Mouse (Mus musculus) heart, postnatal 0 days (tissue): ENCODE data around the gene Cand1. TPM values are rescaled to one million over a fixed set of nuclear protein-coding genes. Genes with fewer than 3 reads are reported as not detected.

Experiments used
- ATAC-seq: fragments of 200-750 bp; cut with Nextera tagmentation; 2 replicates; pipeline ENCODE4 v1.8.0; 2017; ENCODE audit warnings: low read depth, moderate number of reproducible peaks, moderate library complexity; ENCODE audit not compliant: insufficient read depth
- DNase-seq: peaks from one replicate; pipeline ENCODE4 v3.0.0-alpha.2; 2016; ENCODE audit warnings: low spot score
- H3K27ac ChIP-seq: fragments of 300-500 bp; sonication (generic); 2 replicates; pipeline ENCODE4 v1.5.1; 2014; ENCODE audit warnings: low read depth, mild to moderate bottlenecking
- H3K27me3 ChIP-seq: fragments of 300-500 bp; sonication (generic); 2 replicates; pipeline ENCODE4 v1.6.1; 2014; ENCODE audit warnings: low read length, mixed read lengths; ENCODE audit not compliant: control insufficient read depth, insufficient read depth
- H3K36me3 ChIP-seq: fragments of 300-500 bp; sonication (generic); replicated peaks from 2 replicates; pipeline ENCODE4 v1.6.1; 2014; ENCODE audit warnings: low read length, mixed read lengths; ENCODE audit not compliant: control insufficient read depth, insufficient read depth
- H3K4me1 ChIP-seq: fragments of 300-500 bp; sonication (generic); 2 replicates; pipeline ENCODE4 v1.6.1; 2014; ENCODE audit warnings: antibody characterized with exemption; ENCODE audit not compliant: control insufficient read depth, insufficient read depth
- H3K4me2 ChIP-seq: fragments of 300-500 bp; sonication (generic); 2 replicates; pipeline ENCODE4 v1.6.1; 2014; ENCODE audit warnings: low read depth, mild to moderate bottlenecking, low read length, moderate library complexity
- H3K4me3 ChIP-seq: fragments of 300-500 bp; sonication (generic); 2 replicates; pipeline ENCODE4 v1.5.1; 2014; ENCODE audit warnings: low read depth, low read length
- H3K9ac ChIP-seq: fragments of 300-500 bp; sonication (generic); replicated peaks from 2 replicates; pipeline ENCODE4 v1.6.1; 2014; ENCODE audit warnings: low read depth, low read length, mixed read lengths
- H3K9me3 ChIP-seq: fragments of 300-500 bp; sonication (generic); replicated peaks from 2 replicates; pipeline ENCODE4 v1.6.1; 2016; ENCODE audit warnings: low read length; ENCODE audit not compliant: control insufficient read depth
- CTCF ChIP-seq: IDR thresholded peaks from 2 replicates; pipeline ENCODE4 v1.5.1; 2016; ENCODE audit warnings: antibody characterized with exemption, control low read depth, low read depth
- EP300 ChIP-seq: IDR thresholded peaks from 2 replicates; pipeline ENCODE4 v1.6.1; 2016; ENCODE audit warnings: antibody characterized with exemption, low read depth
- WGBS: fragments of 180-500 bp; shearing (Covaris S2); extraction: QIAGEN DNeasy Blood & Tissue Kit; methylation state at CpG from one replicate; pipeline ENCODE4 v1.1.7; 2014; 5-methylcytosine and 5-hydroxymethylcytosine counted together
- polyA plus RNA-seq: library from polyadenylated mRNA; unstranded; fragments of >200 nt; fragmentation: Nextera tagmentation; extraction: Ambion mirVana; gene quantifications from 2 replicates; pipeline ENCODE4 v1.2.1, GENCODE M21; 2015
- total RNA-seq: library from RNA; depleted of rRNA; stranded (reverse); fragments of >200 nt; gene quantifications from 2 replicates; pipeline ENCODE4 v1.2.3, GENCODE M21; 2014; ENCODE audit warnings: low replicate concordance

The Cand1 gene
- total and polyA plus RNA-seq, 2 experiments from 2014 or later: 19.4 to 41.6 TPM

- Histone ChIP-seq H3K4me1 (no peaks in the 10 kb centered on the region), H3K27ac (no peak overlapping the region), H3K4me3 (no peak overlapping the region), H3K27me3 (no peaks in the 10 kb centered on the region), H3K4me2 (no peak overlapping the region), H3K9me3 (no peaks in the 10 kb centered on the region), H3K36me3 (peaks cover 89% of the 10 kb centered on the region), H3K9ac (no peak overlapping the region)
- ATAC-seq: no peak
- no peak for DNase-seq
- WGBS: 91% methylated on average over 8 of the region's 8 CpGs
- TF ChIP-seq EP300 (no peak), CTCF (no peak)
Observed at GRCm38 (mm10) chr10:119206309-119206932, 33.4 kb downstream of the Cand1 start.

- Histone ChIP-seq H3K4me2 (no peak overlapping the region), H3K9ac (no peak overlapping the region), H3K27me3 (no peaks in the 10 kb centered on the region), H3K4me1 (no peaks in the 10 kb centered on the region), H3K36me3 (peaks cover 86% of the 10 kb centered on the region), H3K4me3 (no peak overlapping the region), H3K27ac (no peak overlapping the region), H3K9me3 (no peaks in the 10 kb centered on the region)
- TF ChIP-seq EP300 (no peak), CTCF (no peak)
- WGBS: 93% methylated on average over 5 of the region's 5 CpGs
- ATAC-seq (no peak), DNase-seq (no peak)
Observed at GRCm38 (mm10) chr10:119205229-119205628, 34.6 kb downstream of the Cand1 start.

GRCm38 (mm10) chr10:119204334-119204946 lies 35.4 kb downstream of the Cand1 start:
- Histone ChIP-seq H3K36me3 (peaks cover 87% of the 10 kb centered on the region), H3K27me3 (no peaks in the 10 kb centered on the region), H3K27ac (no peak overlapping the region), H3K4me1 (no peaks in the 10 kb centered on the region), H3K9ac (no peak overlapping the region), H3K9me3 (no peaks in the 10 kb centered on the region), H3K4me2 (no peak overlapping the region), H3K4me3 (no peak overlapping the region)
- DNase-seq (no peak), ATAC-seq (no peak)
- WGBS: 74% methylated on average over 12 of the region's 12 CpGs
- TF ChIP-seq EP300 (no peak), CTCF (no peak)

- ATAC-seq (no peak), DNase-seq (no peak)
- Histone ChIP-seq H3K9ac (no peak overlapping the region), H3K4me2 (no peak overlapping the region), H3K27me3 (no peaks in the 10 kb centered on the region), H3K4me3 (no peak overlapping the region), H3K4me1 (no peaks in the 10 kb centered on the region), H3K36me3 (peaks cover 48% of the 10 kb centered on the region), H3K27ac (no peak overlapping the region), H3K9me3 (no peaks in the 10 kb centered on the region)
- WGBS: 91% methylated on average over 5 of the region's 5 CpGs
- TF ChIP-seq CTCF: no peak
- TF ChIP-seq EP300: no peak
Observed at GRCm38 (mm10) chr10:119199864-119200263, 40.0 kb downstream of the Cand1 start.

- no peak overlapping the region for H3K27ac ChIP-seq
- H3K9me3 ChIP-seq: no peaks in the 10 kb centered on the region
- H3K36me3 ChIP-seq: peaks cover 40% of the 10 kb centered on the region
- H3K4me2 ChIP-seq: no peak overlapping the region
- no peak for TF ChIP-seq CTCF
- TF ChIP-seq EP300: no peak
- no peaks in the 10 kb centered on the region for H3K27me3 ChIP-seq
- no peak overlapping the region for H3K9ac ChIP-seq
- DNase-seq (no peak), ATAC-seq (no peak)
- no peak overlapping the region for H3K4me3 ChIP-seq
- no peaks in the 10 kb centered on the region for H3K4me1 ChIP-seq
- WGBS: 92% methylated on average over 9 of the region's 9 CpGs
Observed at GRCm38 (mm10) chr10:119198186-119198880, 41.5 kb downstream of the Cand1 start.
